Mouse (Mus musculus): ENCODE data around the gene Dnah7c.
"Not testable (repeated sequence)": the region's sequence is repeated elsewhere in the genome, so short reads cannot be mapped to it uniquely, and the experiment has no call there.

Dnah7c gene

GRCm38 (mm10) chr1:46425137-46425925 is at the start of gene Dnah7c:
Gene Dnah7c, plus strand, starts transcription at chr1:46425592.
- DNase-seq (ENCODE audit: low spot score in 2 of 2), result no peak

- not testable (repeated sequence) for DNase-seq (ENCODE audit: low spot score in 2 of 2)
Observed at GRCm38 (mm10) chr1:46380641-46381040, 44.8 kb upstream of the Dnah7c start.

- DNase-seq (ENCODE audit: low spot score in 2 of 2), result not testable (repeated sequence)
Observed at GRCm38 (mm10) chr1:46394681-46395297, 30.6 kb upstream of the Dnah7c start.

GRCm38 (mm10) chr1:46408324-46409115 is 16.9 kb upstream of the Dnah7c start:
- no peak for DNase-seq (ENCODE audit: low spot score in 2 of 2)

- not testable (repeated sequence) for DNase-seq (ENCODE audit: low spot score in 2 of 2)
Observed at GRCm38 (mm10) chr1:46414798-46415197, 10.6 kb upstream of the Dnah7c start.

GRCm38 (mm10) chr1:46416946-46417345 is 8.4 kb upstream of the Dnah7c start:
- not testable (repeated sequence) for DNase-seq (ENCODE audit: low spot score in 2 of 2)

- DNase-seq (ENCODE audit: low spot score in 2 of 2), result not testable (repeated sequence)
Observed at GRCm38 (mm10) chr1:46418966-46419365, 6.4 kb upstream of the Dnah7c start.

GRCm38 (mm10) chr1:46428401-46428800 is 3.0 kb downstream of the Dnah7c start:
- DNase-seq (ENCODE audit: low spot score in 2 of 2), result no peak

GRCm38 (mm10) chr1:46514671-46515070 is 89.3 kb downstream of the Dnah7c start:
- not testable (repeated sequence) for DNase-seq (ENCODE audit: low spot score in 2 of 2)

- DNase-seq (ENCODE audit: low spot score in 2 of 2), result no peak
Observed at GRCm38 (mm10) chr1:46521032-46521431, 95.6 kb downstream of the Dnah7c start.

GRCm38 (mm10) chr1:46526537-46526936 is 101.1 kb downstream of the Dnah7c start:
- not testable (repeated sequence) for DNase-seq (ENCODE audit: low spot score in 2 of 2)

- DNase-seq (ENCODE audit: low spot score in 2 of 2), result no peak
Observed at GRCm38 (mm10) chr1:46544812-46545421, 119.5 kb downstream of the Dnah7c start.

GRCm38 (mm10) chr1:46580385-46580784 is 155.0 kb downstream of the Dnah7c start:
- DNase-seq (ENCODE audit: low spot score in 2 of 2), result no peak

- not testable (repeated sequence) for DNase-seq (ENCODE audit: low spot score in 2 of 2)
Observed at GRCm38 (mm10) chr1:46593826-46594225, 168.4 kb downstream of the Dnah7c start.

- not testable (repeated sequence) for DNase-seq (ENCODE audit: low spot score in 2 of 2)
Observed at GRCm38 (mm10) chr1:46596343-46596742, 171.0 kb downstream of the Dnah7c start.

- no peak for DNase-seq (ENCODE audit: low spot score in 2 of 2)
Observed at GRCm38 (mm10) chr1:46620331-46620730, 194.9 kb downstream of the Dnah7c start.

GRCm38 (mm10) chr1:46625914-46626313 is 200.5 kb downstream of the Dnah7c start:
- DNase-seq (ENCODE audit: low spot score in 2 of 2), result not testable (repeated sequence)

- DNase-seq (ENCODE audit: low spot score in 2 of 2), result not testable (repeated sequence)
Observed at GRCm38 (mm10) chr1:46649821-46650220, 224.4 kb downstream of the Dnah7c start.

- not testable (repeated sequence) for DNase-seq (ENCODE audit: low spot score in 2 of 2)
Observed at GRCm38 (mm10) chr1:46652721-46653120, 227.3 kb downstream of the Dnah7c start.

GRCm38 (mm10) chr1:46724810-46725209 is 299.4 kb downstream of the Dnah7c start:
- not testable (repeated sequence) for DNase-seq (ENCODE audit: low spot score in 2 of 2)

GRCm38 (mm10) chr1:46725266-46725665 is 299.9 kb downstream of the Dnah7c start:
- no peak for DNase-seq (ENCODE audit: low spot score in 2 of 2)

GRCm38 (mm10) chr1:46725719-46726118 is 300.3 kb downstream of the Dnah7c start:
- DNase-seq (ENCODE audit: low spot score in 2 of 2), result not testable (repeated sequence)

All from spleen, postnatal 36 days (tissue).